Comparison of ENCODE assay signal across 19 mouse cellular contexts in the genomic region with DNA sequence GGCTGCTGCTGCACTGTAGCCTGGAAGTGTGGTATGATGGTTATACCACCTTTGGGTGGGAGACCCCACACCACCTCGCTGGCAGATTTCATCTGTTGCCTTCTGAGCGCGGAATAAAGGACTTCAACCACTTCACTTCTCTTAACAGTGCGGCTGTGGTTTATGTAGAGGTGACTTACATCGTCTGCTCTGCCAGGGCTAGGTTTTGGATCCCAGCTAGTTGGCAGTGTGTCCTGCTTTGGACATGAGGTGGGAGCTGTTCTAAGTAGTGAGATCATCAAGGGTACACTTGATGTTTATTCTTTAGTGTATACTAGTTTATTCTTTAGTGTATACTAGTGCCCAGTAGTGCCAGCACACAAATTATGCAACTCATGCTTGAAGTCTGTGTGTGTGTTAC.
DNase-seq lines count a peak whose midpoint lies in the region; ATAC-seq and TF ChIP-seq lines count a peak whose summit lies in the region.
"Had no signal": no experiment of that assay in that cellular context is flagged by ENCODE, and none has a peak within 500 bp of the region (broad histone marks: within the 10 kb centered on the region; RNA-seq: fewer than 3 reads in every experiment).

No protein-coding gene starts in this region.

- H3K4me1 ChIP-seq in heart, postnatal 0 days (ENCODE audit: control insufficient read depth, insufficient read depth), result peaks cover 6% of the 10 kb centered on the region; the same call in 1 of the 2 replicates
- peaks cover 2% of the 10 kb centered on the region; the same call in 1 of the 2 replicates for H3K4me1 ChIP-seq in heart, embryonic 11.5 days (ENCODE audit: control insufficient read depth, insufficient read depth, low read length)
- H3K4me1 ChIP-seq: embryonic facial prominence, embryonic 13.5 days had no signal

- no peak overlapping the region for H3K9ac ChIP-seq in heart, postnatal 0 days (replicated peaks; ENCODE audit: low read depth, low read length)
- H3K9ac ChIP-seq in heart, embryonic 11.5 days (ENCODE audit: low read depth, low read length), result no peak overlapping the region
- H3K9ac ChIP-seq: embryonic facial prominence, embryonic 13.5 days; embryonic facial prominence, embryonic 15.5 days; forebrain, embryonic 12.5 days had no signal

- 0 out of 2 replicates have a peak overlapping the region, but pooled peaks have one; percentile 22 for H3K27ac ChIP-seq in heart, postnatal 0 days (ENCODE audit: low read depth)
- no peak overlapping the region for H3K27ac ChIP-seq in heart, embryonic 11.5 days (ENCODE audit: low read depth, low read length)
- H3K27ac ChIP-seq: embryonic facial prominence, embryonic 13.5 days; embryonic facial prominence, embryonic 15.5 days; forebrain, embryonic 10.5 days; forebrain, embryonic 12.5 days had no signal

- no peak overlapping the region for H3K4me2 ChIP-seq in heart, postnatal 0 days (ENCODE audit: low read depth, low read length)
- H3K4me2 ChIP-seq in heart, embryonic 11.5 days, result no peak overlapping the region
- H3K4me2 ChIP-seq: embryonic facial prominence, embryonic 13.5 days; embryonic facial prominence, embryonic 15.5 days; forebrain, embryonic 12.5 days had no signal

- 40% methylated on average over 5 of the region's 5 CpGs for WGBS in heart, postnatal 0 days
- 79% methylated on average over 5 of the region's 5 CpGs for WGBS in heart, embryonic 11.5 days (ENCODE audit: insufficient replicate concordance)

- no peaks in the 10 kb centered on the region for H3K36me3 ChIP-seq in heart, postnatal 0 days (replicated peaks; ENCODE audit: control insufficient read depth, insufficient read depth, low read length)
- no peaks in the 10 kb centered on the region for H3K36me3 ChIP-seq in heart, embryonic 11.5 days (ENCODE audit: control insufficient read depth, insufficient read depth, low read length)
- H3K36me3 ChIP-seq: embryonic facial prominence, embryonic 13.5 days; embryonic facial prominence, embryonic 15.5 days; forebrain, embryonic 10.5 days; forebrain, embryonic 12.5 days had no signal

- no peak for TF ChIP-seq EP300 in heart, postnatal 0 days (IDR thresholded peaks at IDR 0.05; ENCODE audit: low read depth)

- H3K9me3 ChIP-seq in heart, postnatal 0 days (replicated peaks; ENCODE audit: control insufficient read depth, low read length), result no peaks in the 10 kb centered on the region
- no peaks in the 10 kb centered on the region for H3K9me3 ChIP-seq in heart, embryonic 11.5 days (replicated peaks; ENCODE audit: control insufficient read depth, low read length)
- H3K9me3 ChIP-seq: embryonic facial prominence, embryonic 13.5 days; embryonic facial prominence, embryonic 15.5 days; forebrain, embryonic 10.5 days; forebrain, embryonic 12.5 days had no signal

- peak; percentile 32 for DNase-seq in cerebellum, adult 9-11 months
- no peak for DNase-seq in heart, postnatal 0 days (ENCODE audit: low spot score)
- DNase-seq: adrenal gland, adult 2 months; adrenal gland, postnatal 10 days; adrenal gland, postnatal 25 days; cerebellum, adult 11-12 months; cerebellum, adult 8-10 months; cerebellum, postnatal 10 days; cerebellum, postnatal 25 days; embryo, embryonic 11 days had no signal

- no peak for TF ChIP-seq CTCF in heart, postnatal 0 days (IDR thresholded peaks at IDR 0.05; ENCODE audit: low read depth)

- no peak overlapping the region for H3K4me3 ChIP-seq in heart, postnatal 0 days (ENCODE audit: low read depth, low read length)
- no peak overlapping the region for H3K4me3 ChIP-seq in heart, embryonic 11.5 days (ENCODE audit: low read depth, low read length)
- H3K4me3 ChIP-seq: embryonic facial prominence, embryonic 13.5 days; embryonic facial prominence, embryonic 15.5 days; erythroblast, embryonic 14.5 days; forebrain, embryonic 10.5 days; forebrain, embryonic 12.5 days had no signal

- no peaks in the 10 kb centered on the region for H3K27me3 ChIP-seq in heart, postnatal 0 days (ENCODE audit: control insufficient read depth, insufficient read depth, low read length)
- H3K27me3 ChIP-seq in heart, embryonic 11.5 days (ENCODE audit: control insufficient read depth, insufficient read depth, low read length), result no peaks in the 10 kb centered on the region
- H3K27me3 ChIP-seq: embryonic facial prominence, embryonic 13.5 days; embryonic facial prominence, embryonic 15.5 days; forebrain, embryonic 12.5 days had no signal

- ATAC-seq in cerebellum, adult (ENCODE audit: insufficient number of reproducible peaks, low FRiP score, low TSS enrichment), result no peak
- ATAC-seq in heart, postnatal 0 days (ENCODE audit: insufficient read depth, low read depth), result peak; percentile 69; the same call in 1 of the 2 replicates
- ATAC-seq in heart, embryonic 11.5 days (replicated peaks; ENCODE audit: insufficient number of reproducible peaks, low FRiP score, low TSS enrichment), result no peak
- ATAC-seq: forebrain, embryonic 14.5 days; forebrain, embryonic 16.5 days had no signal
